Mouse (Mus musculus) heart, adult 2 months (tissue): ENCODE data around the gene Neurl1b.

ENCODE experiments used
- CTCF ChIP-seq: fragments of 200-600 bp; IDR thresholded peaks from 2 replicates; pipeline ENCODE4 v1.8.1; 2022; ENCODE audit warnings: antibody characterized with exemption, mild to moderate bottlenecking, moderate library complexity
- POLR2A ChIP-seq: fragments of 200-500 bp; IDR thresholded peaks from 2 replicates; pipeline ENCODE4 v1.6.1; 2011; ENCODE audit warnings: mild to moderate bottlenecking, low read depth, low read length, control low read depth; ENCODE audit not compliant: insufficient read depth

- no peak for TF ChIP-seq CTCF
- TF ChIP-seq POLR2A, result no peak
Measured at GRCm38 (mm10) chr17:26390666-26391065, 24.0 kb upstream of the Neurl1b start.
